Mouse (Mus musculus): Measurements from ENCODE around the gene Tmem184b.
A peak's percentile ranks its signal among the peaks of the same experiment; 100 is the strongest.

The Tmem184b gene

DNA sequence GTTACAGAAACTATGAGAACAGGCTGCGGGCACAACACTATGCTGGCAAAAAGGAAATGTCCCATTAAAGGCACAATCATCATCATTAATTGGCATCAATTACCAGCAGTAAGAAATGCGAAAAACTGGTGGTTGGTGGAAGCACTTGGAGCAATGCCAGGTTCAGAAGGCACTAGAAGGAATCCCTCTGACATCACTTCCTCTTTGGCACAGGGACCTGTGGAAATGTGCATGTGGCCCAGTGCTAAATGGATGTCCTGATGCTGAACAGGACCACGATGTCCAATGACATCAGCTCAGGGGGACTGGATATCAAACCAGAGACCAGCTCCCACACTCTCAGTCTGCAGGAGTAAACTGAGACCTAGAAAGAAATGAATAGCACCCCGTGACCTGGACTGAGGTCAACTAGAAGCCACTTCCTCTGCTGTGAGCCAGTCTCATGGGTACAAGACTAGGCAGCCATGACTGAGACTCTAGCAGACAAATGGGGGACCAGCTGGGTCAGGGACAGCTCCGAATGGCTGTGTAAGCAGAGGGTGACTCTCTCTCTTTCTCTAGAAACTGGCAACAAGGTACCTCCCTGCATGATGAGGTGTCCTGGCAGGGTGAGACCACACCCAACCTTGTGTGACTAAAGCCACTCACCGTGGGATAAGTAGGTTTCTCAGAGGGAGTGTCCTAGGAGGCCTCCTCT lies 60.6 kb downstream of the Tmem184b start:
- no peak for DNase-seq (ENCODE audit: low read depth, low spot score)

GRCm38 (mm10) chr15:79338978-79339377 lies 64.4 kb downstream of the Tmem184b start:
- no peak for DNase-seq (ENCODE audit: low read depth, low spot score)

DNA sequence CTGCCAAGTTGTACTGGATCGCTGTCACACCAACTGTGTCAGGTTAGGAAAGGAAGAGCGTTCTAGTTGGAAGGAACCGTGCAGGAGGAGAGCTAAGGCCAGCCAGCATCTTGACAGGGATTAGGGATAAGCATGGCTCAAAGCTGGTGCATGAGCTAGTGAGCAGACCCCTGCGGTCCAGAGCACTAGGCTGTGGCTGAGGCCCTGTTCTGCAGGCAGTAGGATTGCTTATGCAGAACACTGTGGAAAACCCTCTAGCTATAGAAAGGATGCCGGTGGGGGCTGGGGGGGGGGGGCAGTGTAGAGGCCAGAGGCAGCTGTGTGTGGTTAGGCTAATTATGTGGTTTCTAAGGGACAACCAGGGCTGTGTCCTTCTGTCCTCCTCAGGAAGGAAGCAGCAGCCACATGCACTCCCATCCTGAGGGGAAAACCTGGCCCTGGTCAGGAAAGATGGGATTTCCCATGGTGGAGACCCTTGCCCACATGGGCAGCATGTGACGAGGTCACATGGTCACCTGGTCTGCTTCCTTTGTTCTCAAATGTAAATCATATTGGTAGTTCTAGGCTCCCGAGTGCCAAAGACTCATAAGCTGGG lies 68.2 kb downstream of the Tmem184b start:
- no peak for DNase-seq (ENCODE audit: low read depth, low spot score)

DNA sequence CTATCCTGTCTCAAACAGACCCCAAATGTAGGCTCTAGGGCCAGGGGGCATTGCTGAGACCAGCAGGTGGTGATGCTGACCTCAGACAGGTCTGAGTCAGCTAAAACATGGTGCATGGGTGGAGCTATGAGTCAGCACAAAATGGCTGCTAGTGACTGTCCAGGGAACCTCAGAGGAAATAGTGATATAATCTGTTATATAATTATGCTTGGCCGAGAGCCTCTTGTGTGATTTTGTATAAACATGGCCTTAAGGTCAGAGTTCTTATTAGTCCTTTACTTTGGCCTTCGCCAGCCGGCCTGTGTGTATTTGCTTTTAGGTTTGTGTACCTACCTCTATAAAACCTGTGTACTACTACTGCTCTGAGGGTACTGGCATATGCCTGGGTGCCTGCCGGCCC lies 70.0 kb downstream of the Tmem184b start:
- peak; percentile 61 for DNase-seq (ENCODE audit: low read depth, low spot score)

DNA sequence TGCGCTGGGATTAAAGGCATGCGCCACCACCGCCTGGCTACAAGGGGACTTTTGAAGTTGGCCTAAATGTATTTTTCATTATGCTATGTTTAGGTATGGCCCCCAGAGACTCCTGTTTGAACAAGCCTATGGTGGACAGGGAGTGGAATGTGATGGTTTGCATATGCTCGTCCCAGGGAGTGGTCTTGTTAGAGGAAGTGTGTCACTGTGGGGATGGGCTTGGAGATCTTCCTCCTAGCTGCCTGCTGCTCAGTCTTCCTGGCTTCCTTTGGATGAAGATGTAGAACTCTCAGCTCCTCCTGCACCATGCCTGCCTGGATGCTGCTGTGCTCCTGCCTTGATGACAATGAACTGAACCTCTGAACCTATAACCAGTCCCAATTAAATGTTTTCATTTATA lies 72.8 kb downstream of the Tmem184b start:
- DNase-seq (ENCODE audit: low read depth, low spot score) = no peak

GRCm38 (mm10) chr15:79329979-79330363 lies 73.4 kb downstream of the Tmem184b start:
- no peak for DNase-seq (ENCODE audit: low read depth, low spot score)

DNA sequence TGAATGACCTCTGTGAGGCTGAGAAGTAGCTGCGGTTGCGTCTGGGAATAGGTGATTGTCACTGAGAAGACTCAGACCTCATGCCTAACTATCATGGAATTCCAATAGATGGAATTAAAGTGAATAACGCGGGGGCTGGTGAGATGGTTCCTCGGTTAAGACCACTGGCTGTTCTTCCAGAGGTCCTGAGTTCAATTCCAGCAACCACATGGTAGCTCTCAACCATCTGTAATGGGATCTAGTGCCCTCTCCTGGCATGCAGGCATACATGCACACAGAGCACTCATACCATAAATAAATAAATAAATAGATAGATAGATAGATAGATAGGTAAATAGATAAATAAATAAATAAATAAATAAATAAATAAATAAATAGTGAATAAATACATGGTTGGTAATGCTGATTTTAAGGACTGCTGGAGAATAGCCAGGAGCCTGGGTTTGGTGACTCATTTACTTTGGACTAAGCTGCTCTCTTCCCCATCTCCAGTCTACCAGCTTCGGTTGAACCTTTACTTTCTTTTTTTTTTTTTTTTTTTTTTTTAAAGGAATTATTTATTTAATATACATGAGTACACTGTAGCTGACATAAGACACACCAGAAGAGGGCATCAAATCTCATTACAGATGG lies 73.9 kb downstream of the Tmem184b start:
- DNase-seq (ENCODE audit: low read depth, low spot score) = no peak

- peak; percentile 17 for DNase-seq (ENCODE audit: low read depth, low spot score)
These were observed 74.5 kb downstream of the Tmem184b start for GRCm38 (mm10) chr15:79328939-79329275.

- DNase-seq (ENCODE audit: low read depth, low spot score) = peak; percentile 97
These were observed 75.1 kb downstream of the Tmem184b start, which contains the start of gene Pla2g6 for GRCm38 (mm10) chr15:79328058-79328938. Pla2g6 (minus strand) TSS chr15:79328390.

GRCm38 (mm10) chr15:79326971-79327961 lies 76.1 kb downstream of the Tmem184b start:
- DNase-seq (ENCODE audit: low read depth, low spot score) = peak; percentile 50

DNA sequence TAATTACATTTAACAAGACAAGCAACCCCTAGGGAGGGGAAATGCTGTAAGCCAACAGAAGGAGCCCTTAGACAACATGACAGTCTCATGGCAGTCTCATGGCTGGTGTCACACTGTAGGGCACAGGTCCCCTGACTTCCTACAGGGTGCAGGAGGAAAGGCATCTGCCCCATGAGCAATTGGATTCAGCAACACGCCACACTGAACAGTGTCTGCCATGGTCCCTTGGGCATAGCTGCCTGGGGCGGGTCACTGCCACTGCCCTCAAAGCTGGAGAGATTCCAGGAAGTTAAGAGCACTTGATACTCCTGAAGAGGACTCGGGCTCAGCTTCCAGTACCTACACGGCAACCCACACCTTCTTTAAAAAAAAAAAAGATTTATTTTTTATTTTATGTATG lies 77.1 kb downstream of the Tmem184b start:
- no peak for DNase-seq (ENCODE audit: low read depth, low spot score)

DNA sequence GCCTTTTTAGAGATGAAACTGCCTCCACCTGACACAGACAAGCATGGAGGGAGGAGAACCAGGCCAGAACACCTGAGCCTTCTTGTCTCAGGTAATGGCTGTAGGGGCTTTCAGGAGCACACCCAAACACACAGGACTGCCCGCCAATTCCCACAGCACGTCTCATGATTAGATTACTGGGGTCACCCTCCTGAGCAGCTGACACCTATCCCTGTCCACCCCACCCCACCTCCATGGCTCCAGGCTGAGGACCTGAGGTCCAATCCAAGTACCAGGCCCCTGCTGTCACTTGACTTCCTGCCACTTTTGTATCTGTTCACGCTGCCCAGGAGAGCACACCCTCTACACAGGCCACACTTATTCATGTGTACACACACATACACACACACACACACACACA lies 77.6 kb downstream of the Tmem184b start:
- no peak for DNase-seq (ENCODE audit: low read depth, low spot score)

GRCm38 (mm10) chr15:79324373-79324772 lies 79.0 kb downstream of the Tmem184b start:
- DNase-seq (ENCODE audit: low read depth, low spot score) = no peak

DNA sequence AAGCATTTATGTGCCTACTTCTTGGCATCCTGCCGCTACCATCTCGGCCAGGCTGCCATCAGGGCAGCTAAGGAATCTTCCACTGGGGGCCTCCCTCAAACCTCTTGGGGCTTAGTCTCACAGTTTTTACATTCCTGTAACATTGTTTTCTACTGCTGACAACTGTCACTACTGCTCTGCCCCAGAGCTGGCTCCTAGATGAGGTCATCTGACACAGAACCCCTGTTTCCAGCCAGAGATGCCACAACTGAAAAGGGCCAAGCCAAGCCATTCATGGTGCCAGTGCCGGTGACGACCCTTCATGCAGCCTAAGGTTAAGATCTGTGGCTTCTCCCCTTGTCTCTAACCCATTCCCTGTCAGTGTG lies 79.6 kb downstream of the Tmem184b start:
- DNase-seq (ENCODE audit: low read depth, low spot score) = no peak

- no peak for DNase-seq (ENCODE audit: low read depth, low spot score)
These were observed 80.2 kb downstream of the Tmem184b start for GRCm38 (mm10) chr15:79322991-79323790.

DNA sequence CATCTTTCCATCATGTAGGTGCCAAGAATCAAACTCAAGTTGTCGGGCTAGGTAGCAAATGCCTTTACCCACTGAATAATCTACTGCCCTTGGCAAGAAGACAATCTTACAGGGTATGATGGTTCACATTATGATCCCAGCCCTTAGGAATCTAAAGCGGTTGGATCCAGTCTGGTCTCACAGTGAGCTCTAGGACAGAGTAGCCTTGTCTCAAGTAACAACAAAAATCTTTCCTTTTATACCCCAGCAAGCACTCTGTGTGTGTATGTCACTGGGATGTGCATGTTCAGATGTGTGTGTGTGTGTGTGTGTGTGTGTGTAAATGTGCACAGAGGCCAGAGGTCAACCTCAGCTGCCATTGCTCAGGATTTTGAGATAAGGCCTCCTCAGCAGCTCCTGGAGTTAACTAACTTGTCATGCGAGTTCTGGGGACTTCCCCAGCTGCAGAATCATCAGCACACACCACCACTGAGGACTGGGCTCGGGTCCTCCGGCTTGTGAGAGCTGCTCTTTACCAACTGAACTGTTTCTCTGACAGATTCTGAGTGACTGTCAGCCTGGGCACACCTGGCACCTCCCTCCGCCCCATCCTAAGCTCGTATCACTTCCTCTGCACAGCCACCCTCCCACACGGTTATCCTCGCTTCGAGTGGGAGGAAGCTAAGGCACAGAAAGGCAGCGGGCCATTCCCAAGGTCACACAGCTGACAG lies 80.9 kb downstream of the Tmem184b start:
- DNase-seq (ENCODE audit: low read depth, low spot score) = no peak

GRCm38 (mm10) chr15:79321733-79322190 lies 81.6 kb downstream of the Tmem184b start:
- no peak for DNase-seq (ENCODE audit: low read depth, low spot score)

DNA sequence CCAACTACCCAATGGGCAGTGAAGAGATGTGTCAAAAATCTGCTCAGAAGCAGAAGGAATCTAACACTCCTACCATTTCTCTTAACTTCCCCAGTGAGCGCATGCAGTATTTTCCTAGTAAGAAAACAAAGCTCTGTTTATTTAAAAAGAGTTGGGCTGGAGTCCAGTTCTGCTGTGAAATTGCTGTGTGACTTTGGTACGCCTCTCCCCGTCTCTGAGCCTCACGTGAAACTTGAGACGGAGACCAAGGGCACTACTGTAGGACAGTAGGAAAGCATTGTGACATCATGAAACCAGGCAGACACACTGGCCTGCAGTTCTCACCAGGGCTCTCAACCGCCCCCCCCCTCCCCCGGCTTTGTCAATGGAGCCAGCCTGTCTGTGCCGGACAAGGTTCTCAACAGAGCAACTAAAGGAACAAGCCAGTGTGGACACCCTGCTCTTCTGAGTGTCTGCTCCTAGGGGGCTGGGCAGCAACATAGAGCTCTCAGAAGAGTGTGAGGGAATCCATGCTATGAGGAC lies 89.5 kb downstream of the Tmem184b start:
- DNase-seq (ENCODE audit: low read depth, low spot score) = no peak
